Mouse (Mus musculus): Measurements from ENCODE around the gene Cda.

- TF ChIP-seq CTCF (IDR thresholded peaks at IDR 0.05; ENCODE audit: borderline replicate concordance, extremely low read depth, insufficient read depth, insufficient read length), result no peak
- TF ChIP-seq POLR2A (IDR thresholded peaks at IDR 0.05; ENCODE audit: borderline replicate concordance, extremely low read depth, insufficient read depth, insufficient read length, poor library complexity, severe bottlenecking), result no peak
Observed at GRCm38 (mm10) chr4:138292028-138292427, 75.8 kb downstream of the Cda start.

Measured in brain, embryonic 14.5 days (tissue).